Mouse (Mus musculus) midbrain, embryonic 12.5 days (tissue): ENCODE measurements around the gene Ifi214. TPM values are rescaled to one million over a fixed set of nuclear protein-coding genes. Genes with fewer than 3 reads are reported as not detected.

Source experiments
- microRNA-seq: library from miRNA; unstranded; fragments of <30 nt; microRNA quantifications from one replicate; pipeline ENCODE4, GENCODE M21; 2017
- polyA plus RNA-seq: library from polyadenylated mRNA; unstranded; fragments of >200 nt; fragmentation: Nextera tagmentation; extraction: Ambion mirVana; gene quantifications from 2 replicates; pipeline ENCODE4 v1.2.1, GENCODE M21; 2016

The Ifi214 gene
- polyA plus RNA-seq, 1 experiment from 2014 or later = not detected

Small RNA genes lying within 50 kb of the gene (microRNA-seq; reads per million reads assigned to microRNA genes)
- gene Gm44481 = not detected

Other genes starting within 250 kb of the Ifi214 start
- gene Ackr1, start 202.2 kb downstream of the Ifi214 start, polyA plus RNA-seq = 7.1 and 7.3 TPM in 2 replicates
- 6.4 and 7.0 TPM in 2 replicates for gene Aim2, start 185.1 kb downstream of the Ifi214 start, polyA plus RNA-seq
- gene Cadm3, start 168.3 kb downstream of the Ifi214 start, polyA plus RNA-seq = 21.6 and 22.8 TPM in 2 replicates
- gene Ifi206, start 44.9 kb downstream of the Ifi214 start, polyA plus RNA-seq = 0.08 TPM in 1 of 2 replicates, not detected in the other
- not detected in 2 replicates for gene Ifi213, start 63.3 kb upstream of the Ifi214 start, polyA plus RNA-seq
- gene Ifi209, start 95.0 kb upstream of the Ifi214 start, polyA plus RNA-seq = 0.10 and 0.13 TPM in 2 replicates
- gene Ifi208, start 137.7 kb upstream of the Ifi214 start, polyA plus RNA-seq = 0.11 TPM in 1 of 2 replicates, not detected in the other
- gene Ifi207, start 205.8 kb upstream of the Ifi214 start, polyA plus RNA-seq = 0.43 and 0.82 TPM in 2 replicates
- gene Ifi204, start 231.0 kb upstream of the Ifi214 start, polyA plus RNA-seq = 1.1 and 1.2 TPM in 2 replicates